Mouse (Mus musculus) liver, postnatal 0 days (tissue): ENCODE data around the gene Zfp513.

Source experiments
- CTCF ChIP-seq: sonication (generic); IDR thresholded peaks from 2 replicates; pipeline ENCODE4 v1.5.1; 2016; ENCODE audit warnings: antibody characterized with exemption, low read depth
- EP300 ChIP-seq: IDR thresholded peaks from 2 replicates; pipeline ENCODE4 v1.6.1; 2016; ENCODE audit warnings: antibody characterized with exemption, low read depth, mild to moderate bottlenecking

DNA sequence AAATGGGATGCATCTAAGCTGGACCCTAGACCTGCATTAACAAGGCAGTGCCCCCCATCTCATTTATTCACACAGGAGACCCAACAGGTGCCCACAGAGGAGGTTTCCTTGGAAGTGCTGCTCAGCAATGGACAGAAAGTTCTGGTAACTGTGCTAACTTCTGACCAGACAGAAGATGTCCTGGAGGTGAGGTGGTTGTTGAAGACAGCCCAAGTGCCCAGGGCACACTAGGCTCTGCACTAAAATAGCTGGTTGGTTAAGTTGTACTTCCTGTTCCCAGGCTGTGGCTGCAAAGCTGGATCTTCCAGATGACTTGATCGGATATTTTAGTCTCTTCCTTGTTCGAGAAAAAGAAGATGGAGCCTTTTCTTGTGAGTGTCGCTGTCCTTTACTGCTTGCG lies 6.4 kb downstream of the Zfp513 start:
- no peak for TF ChIP-seq EP300
- TF ChIP-seq CTCF: no peak
